Mouse (Mus musculus) embryonic fibroblast, embryonic 13.5 days (primary cell): ENCODE measurements around the gene Prss53.

Experiments used
- CTCF ChIP-seq: IDR thresholded peaks from 2 replicates; pipeline ENCODE4 v1.5.1; 2011; ENCODE audit warnings: mild to moderate bottlenecking, control low read depth, low read length, moderate library complexity, borderline replicate concordance; ENCODE audit not compliant: insufficient read depth
- POLR2A ChIP-seq: IDR thresholded peaks from 2 replicates; pipeline ENCODE4 v1.6.1; 2011; ENCODE audit warnings: low read depth, mild to moderate bottlenecking, control low read depth, low read length, moderate library complexity

DNA sequence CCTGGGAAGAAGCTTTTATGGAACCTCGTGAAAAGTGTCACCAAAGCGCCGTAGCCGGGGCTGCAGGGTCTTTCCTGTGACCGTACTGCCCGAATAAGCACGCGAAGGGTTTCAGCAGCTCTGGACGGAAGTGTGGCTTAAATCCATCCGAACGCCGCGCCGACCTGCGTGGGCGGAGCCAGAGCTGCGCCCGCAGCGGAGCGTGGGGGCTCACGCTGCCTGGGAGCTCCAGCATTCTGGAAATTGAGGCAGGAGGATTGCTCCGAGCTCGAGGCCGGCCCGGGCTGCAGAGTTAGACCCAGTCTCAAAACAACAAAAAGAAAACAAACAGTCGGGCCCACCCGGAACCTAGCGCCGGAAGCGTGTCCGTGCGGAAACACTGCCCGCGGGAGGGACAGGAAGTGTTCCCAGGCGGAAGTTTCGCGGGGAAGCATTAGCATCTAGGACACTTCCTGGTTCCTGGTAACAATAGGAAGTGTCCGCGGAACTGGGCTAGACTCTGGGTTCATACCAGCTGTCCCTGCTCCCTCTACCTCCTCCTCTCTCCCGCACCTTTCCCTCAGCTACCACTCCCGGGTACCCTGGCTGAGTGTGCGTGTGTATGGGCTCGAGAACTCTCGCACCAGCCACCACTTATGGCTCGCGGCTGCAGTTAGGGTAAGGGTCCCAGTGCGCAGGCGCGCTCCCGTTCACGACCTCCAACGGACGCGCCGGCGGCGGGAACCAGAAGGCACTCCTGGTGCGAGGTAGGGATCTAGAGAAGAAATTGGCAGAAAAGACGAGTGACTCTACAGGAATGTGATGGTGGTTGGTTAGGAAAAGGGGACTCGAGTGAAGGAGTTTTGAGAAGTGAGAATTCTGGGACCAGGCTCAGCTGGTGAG, 14.1 kb downstream of the Prss53 start, which contains the start of gene Zfp668:
- TF ChIP-seq CTCF: no peak
- TF ChIP-seq POLR2A: peak; percentile 83
